Mouse (Mus musculus) testis, adult 2 months (tissue): ENCODE data around the gene Gm20388.

Experiments
- CTCF ChIP-seq: fragments of 200-500 bp; IDR thresholded peaks from 2 replicates; pipeline ENCODE4 v1.5.1; 2012; ENCODE audit warnings: low read depth, mild to moderate bottlenecking, inconsistent platforms, low read length, moderate library complexity; ENCODE audit not compliant: control insufficient read depth, insufficient read depth, insufficient replicate concordance
- POLR2A ChIP-seq: fragments of 200-500 bp; IDR thresholded peaks from 2 replicates; pipeline ENCODE4 v1.6.1; 2012; ENCODE audit warnings: low read depth, mild to moderate bottlenecking, inconsistent platforms, low read length, moderate library complexity; ENCODE audit not compliant: control insufficient read depth

GRCm38 (mm10) chr8:124156324-124156723, 4245.7 kb downstream of the Gm20388 start:
- TF ChIP-seq POLR2A (no peak), CTCF (no peak)
